Mouse (Mus musculus) small intestine, adult 2 months (tissue): Measurements from ENCODE around the gene Olfr1375.

Experiments used
- CTCF ChIP-seq: fragments of 200-500 bp; IDR thresholded peaks from 2 replicates; pipeline ENCODE4 v1.5.1; 2012; ENCODE audit warnings: low read depth, mild to moderate bottlenecking, control low read depth, inconsistent platforms, low read length, moderate library complexity, mixed read lengths; ENCODE audit not compliant: insufficient replicate concordance, insufficient read length; ENCODE audit errors: extremely low read depth
- POLR2A ChIP-seq: fragments of 200-500 bp; IDR thresholded peaks from 2 replicates; pipeline ENCODE4 v1.6.1; 2012; ENCODE audit warnings: low read depth, mild to moderate bottlenecking, control low read depth, inconsistent platforms, low read length, moderate library complexity

DNA sequence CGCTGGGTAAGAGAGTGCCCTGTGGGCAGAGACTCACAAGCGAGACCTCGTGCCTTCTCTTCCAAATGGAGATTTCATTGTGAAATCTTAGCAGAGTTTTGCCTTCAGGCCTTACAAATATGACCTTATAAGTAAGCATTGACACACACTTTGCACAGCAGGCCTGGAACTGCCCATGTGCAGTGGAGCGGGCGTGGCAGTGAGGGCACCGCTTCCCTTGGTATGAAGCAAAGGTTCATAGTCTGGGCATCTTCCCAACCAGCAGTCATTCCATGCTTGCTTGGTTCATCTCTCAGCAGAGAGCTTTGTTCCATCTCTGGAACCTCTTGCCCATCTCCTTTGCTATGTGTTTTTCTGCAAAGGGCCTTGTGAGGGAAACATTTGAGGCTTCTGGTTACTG, 13.1 kb downstream of the Olfr1375 start:
- TF ChIP-seq CTCF (no peak), POLR2A (no peak)
